8 mouse cellular contexts compared by ENCODE assay signal in the genomic region with DNA sequence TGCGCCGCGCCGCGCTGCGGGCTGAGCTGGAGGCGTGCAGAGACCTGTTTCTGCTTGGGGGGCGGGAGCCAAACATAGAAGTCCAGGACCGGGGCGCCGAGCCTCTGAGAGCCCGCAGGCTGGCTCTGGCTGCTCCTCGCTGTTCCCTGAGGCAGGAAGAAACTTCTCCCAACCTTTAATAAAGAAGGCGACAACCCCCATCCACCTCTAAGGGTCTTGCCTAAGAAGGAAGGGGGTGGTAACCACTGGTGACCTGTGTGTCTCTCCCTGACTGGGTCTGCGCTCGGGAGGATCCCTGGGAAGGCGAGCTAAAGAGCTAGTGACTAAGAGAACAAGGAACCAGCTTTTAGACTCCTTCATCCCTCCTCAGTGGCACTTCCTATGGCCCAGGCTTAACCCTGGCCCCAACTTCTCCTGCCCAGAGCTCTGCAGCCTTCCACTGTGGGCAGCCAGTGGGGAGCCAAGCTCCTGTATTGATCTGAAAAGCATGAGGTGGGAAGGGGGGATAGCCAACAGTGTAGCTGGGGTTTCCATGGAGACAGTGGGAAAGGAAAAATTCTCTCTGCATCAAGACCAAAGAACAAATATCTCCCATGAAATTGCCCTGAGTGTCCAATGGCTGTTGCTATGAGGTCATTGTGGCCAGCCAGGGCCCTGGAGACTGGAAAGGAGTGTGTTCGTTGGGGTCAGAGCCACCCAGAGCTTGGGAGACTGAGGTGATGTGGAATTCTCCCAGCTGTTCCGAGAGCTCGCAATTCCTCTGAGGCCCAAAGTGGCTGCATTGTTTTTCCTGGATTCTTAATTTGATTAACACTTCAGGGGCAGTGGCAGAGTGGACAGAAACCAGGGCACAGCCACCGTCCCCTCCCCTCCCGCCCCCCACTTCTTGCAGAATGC. TPM values are rescaled to one million over a fixed set of nuclear protein-coding genes. Genes with fewer than 3 reads are reported as not detected.
DNase-seq lines count a peak whose midpoint lies in the region; ATAC-seq and TF ChIP-seq lines count a peak whose summit lies in the region.

No protein-coding gene starts in this region.

- no peaks in the 10 kb centered on the region for H3K36me3 ChIP-seq in E14TG2a.4 (ENCODE audit: insufficient read depth, low read length)
- H3K36me3 ChIP-seq in heart, postnatal 0 days (replicated peaks; ENCODE audit: control insufficient read depth, insufficient read depth, low read length): no peaks in the 10 kb centered on the region
- no peaks in the 10 kb centered on the region for H3K36me3 ChIP-seq in lung, postnatal 0 days (ENCODE audit: insufficient read depth, low read length)

- TF ChIP-seq EP300 in heart, postnatal 0 days (IDR thresholded peaks at IDR 0.05; ENCODE audit: low read depth): no peak
- TF ChIP-seq EP300 in lung, postnatal 0 days (IDR thresholded peaks at IDR 0.05): no peak

- H3K4me1 ChIP-seq in E14TG2a.4 (replicated peaks; ENCODE audit: low read depth, low read length): peaks cover 38% of the 10 kb centered on the region
- H3K4me1 ChIP-seq in heart, postnatal 0 days (ENCODE audit: control insufficient read depth, insufficient read depth): peaks cover 4% of the 10 kb centered on the region; the same call in 1 of the 2 replicates
- no peaks in the 10 kb centered on the region for H3K4me1 ChIP-seq in lung, postnatal 0 days (ENCODE audit: insufficient read depth, low read depth, low read length)

- H3K27ac ChIP-seq in gastrocnemius, adult 2 months: peak overlapping the region; percentile 83
- no peak overlapping the region for H3K27ac ChIP-seq in heart, postnatal 0 days (ENCODE audit: low read depth)
- H3K27ac ChIP-seq in lung, postnatal 0 days (ENCODE audit: low read length): no peak overlapping the region

- peak overlapping the region; percentile 92 for H3K4me2 ChIP-seq in heart, postnatal 0 days (ENCODE audit: low read depth, low read length)
- peak overlapping the region; percentile 75 for H3K4me2 ChIP-seq in lung, postnatal 0 days (replicated peaks; ENCODE audit: low read depth, low read length)

- DNase-seq in gastrocnemius, adult 2 months: no peak
- DNase-seq in gastrocnemius, postnatal 36 days: no peak
- DNase-seq in heart, postnatal 0 days (ENCODE audit: low spot score): no peak
- peak; percentile 61 for DNase-seq in lung, postnatal 0 days (ENCODE audit: low spot score)
- DNase-seq in yolk sac, embryonic 10.5 days (ENCODE audit: low spot score): peak; percentile 17
- no peak for DNase-seq in thymus, postnatal 4 days

- peaks cover 13% of the 10 kb centered on the region for H3K9me3 ChIP-seq in E14TG2a.4 (ENCODE audit: low read length)
- H3K9me3 ChIP-seq in heart, postnatal 0 days (replicated peaks; ENCODE audit: control insufficient read depth, low read length): no peaks in the 10 kb centered on the region
- no peaks in the 10 kb centered on the region for H3K9me3 ChIP-seq in lung, postnatal 0 days (ENCODE audit: low read length)

- no peak for ATAC-seq in heart, postnatal 0 days (ENCODE audit: insufficient read depth, low read depth)
- ATAC-seq in lung, postnatal 0 days: 0 out of 2 replicates have a peak, but pooled peaks have one; percentile 48
- no peak for ATAC-seq in inflammation-experienced regulatory T-cells, adult 6 months

- WGBS in heart, postnatal 0 days: 6% methylated on average over 22 of the region's 22 CpGs
- WGBS in lung, postnatal 0 days: 3% methylated on average over 22 of the region's 22 CpGs

- TF ChIP-seq CTCF in gastrocnemius, adult 2 months (IDR thresholded peaks at IDR 0.05): no peak
- no peak for TF ChIP-seq CTCF in E14TG2a.4 (conservative IDR thresholded peaks at IDR 0.05; ENCODE audit: low read length)
- TF ChIP-seq CTCF in heart, postnatal 0 days (IDR thresholded peaks at IDR 0.05; ENCODE audit: low read depth): no peak
- no peak for TF ChIP-seq CTCF in lung, postnatal 0 days (IDR thresholded peaks at IDR 0.05)

- H3K9ac ChIP-seq in heart, postnatal 0 days (replicated peaks; ENCODE audit: low read depth, low read length): no peak overlapping the region
- H3K9ac ChIP-seq in lung, postnatal 0 days (replicated peaks; ENCODE audit: low read depth): no peak overlapping the region

- intact Hi-C loops in gastrocnemius, adult 2 months (cut with DNase I): no loop called here
- intact Hi-C loops in gastrocnemius, postnatal 36 days (cut with DNase I): no loop called here

- H3K27me3 ChIP-seq in E14TG2a.4 (ENCODE audit: insufficient read depth, low read length): peaks cover 86% of the 10 kb centered on the region
- peaks cover 92% of the 10 kb centered on the region for H3K27me3 ChIP-seq in heart, postnatal 0 days (ENCODE audit: control insufficient read depth, insufficient read depth, low read length)
- H3K27me3 ChIP-seq in lung, postnatal 0 days (replicated peaks; ENCODE audit: insufficient read depth, low read length): peaks cover 67% of the 10 kb centered on the region

- peak overlapping the region; percentile 81 for H3K4me3 ChIP-seq in gastrocnemius, adult 2 months
- peak overlapping the region; percentile 81 for H3K4me3 ChIP-seq in E14TG2a.4 (replicated peaks; ENCODE audit: low read length)
- peak overlapping the region; percentile 53 for H3K4me3 ChIP-seq in heart, postnatal 0 days (ENCODE audit: low read depth, low read length)
- peak overlapping the region; percentile 41 for H3K4me3 ChIP-seq in lung, postnatal 0 days (ENCODE audit: low read depth, low read length)

RNA-seq across cellular contexts. Expression of gene Wnt4, which starts 1.1 kb away (rescaled TPM):
- 10 to 100 TPM in 1 of 2 experiments, 1 to 10 TPM in 1; 9.2 to 13.0 TPM for total RNA-seq in gastrocnemius, adult 2 months (2021)
- total RNA-seq in gastrocnemius, postnatal 36 days (2021): 1 to 10 TPM; 5.7 to 9.8 TPM
- total RNA-seq in heart, postnatal 0 days (2014; rRNA removed; ENCODE audit: low replicate concordance): 0.58 and 2.9 TPM in 2 replicates
- polyA plus RNA-seq in heart, postnatal 0 days (2015; fragmentation: Nextera tagmentation; extraction: Ambion mirVana): 0.29 and 0.36 TPM in 2 replicates
- polyA plus RNA-seq in lung, postnatal 0 days (2015; fragmentation: Nextera tagmentation; extraction: Ambion mirVana): 2.1 and 2.2 TPM in 2 replicates
- polyA plus RNA-seq in inflammation-experienced regulatory T-cells, adult 6 months (2017; shearing (Covaris generic)): under 1 TPM in 2 of 3 experiments, not detected in 1; 0.23 to 0.27 TPM

Comparison
In these comparisons a context has a peak if more than half of its experiments do, and no peak if none do; other contexts are left out.
1. DNase-seq: peak in lung, postnatal 0 days (single experiment) and yolk sac, embryonic 10.5 days (single experiment); none in gastrocnemius, adult 2 months (single experiment), gastrocnemius, postnatal 36 days (0 of 2), heart, postnatal 0 days (single experiment) and thymus, postnatal 4 days (single experiment).
2. Peak in every context shown above with its lines, with median percentiles within 50 percentile points of each other: H3K4me3 ChIP-seq.